In the genomic region with DNA sequence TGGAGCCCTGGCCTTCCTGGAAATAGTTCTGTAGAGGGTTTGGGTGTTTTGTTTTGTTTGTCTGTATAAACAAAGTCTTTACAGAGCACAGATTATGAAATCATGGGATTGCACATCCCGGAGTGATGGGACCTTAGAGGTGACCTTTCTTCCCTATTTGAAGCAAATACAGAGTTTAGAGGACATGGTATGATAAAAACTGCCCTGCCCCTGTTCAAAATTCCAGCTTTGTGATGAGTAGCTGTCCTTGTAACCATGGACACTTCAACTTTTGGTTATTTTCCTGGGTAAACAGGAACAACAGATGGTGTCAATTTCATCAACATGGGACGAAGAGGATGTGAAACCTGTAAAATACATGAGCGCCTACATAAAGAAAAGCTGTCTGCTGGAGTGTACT, we compare ENCODE assay signal across 12 mouse cellular contexts. TPM values are rescaled to one million over a fixed set of nuclear protein-coding genes. Genes with fewer than 3 reads are reported as not detected.
DNase-seq lines count a peak whose midpoint lies in the region; ATAC-seq and TF ChIP-seq lines count a peak whose summit lies in the region.
"Had no signal": no experiment of that assay in that cellular context is flagged by ENCODE, and none has a peak within 500 bp of the region (broad histone marks: within the 10 kb centered on the region; RNA-seq: fewer than 3 reads in every experiment).

No protein-coding gene starts in this region.

- H3K9me3 ChIP-seq in kidney, embryonic 15.5 days (replicated peaks): no peaks in the 10 kb centered on the region
- H3K9me3 ChIP-seq in limb, embryonic 14.5 days (ENCODE audit: control insufficient read depth, low read length): no peaks in the 10 kb centered on the region

- ATAC-seq in kidney, embryonic 15.5 days (replicated peaks; ENCODE audit: low FRiP score): no peak
- ATAC-seq in limb, embryonic 14.5 days (ENCODE audit: low FRiP score, low read depth): no peak
- ATAC-seq: hindbrain, postnatal 0 days had no signal

- no peak overlapping the region for H3ac ChIP-seq in myocyte (ENCODE audit: control insufficient read depth, insufficient read length)

- H3K4me1 ChIP-seq in kidney, embryonic 15.5 days: peaks cover 38% of the 10 kb centered on the region
- H3K4me1 ChIP-seq in brown adipose tissue, adult 24 weeks (ENCODE audit: control insufficient read depth, insufficient read depth, insufficient read length, low read length): peaks cover 15% of the 10 kb centered on the region
- H3K4me1 ChIP-seq in limb, embryonic 14.5 days (ENCODE audit: control insufficient read depth, insufficient read depth, low read length): peaks cover 17% of the 10 kb centered on the region

- DNase-seq in kidney, postnatal 25 days: no peak
- no peak for DNase-seq in limb, embryonic 14.5 days (ENCODE audit: low spot score)
- DNase-seq in spleen, postnatal 10 days (ENCODE audit: low spot score in 2 of 2): no peak
- DNase-seq in testis, postnatal 14 days (ENCODE audit: low spot score): no peak
- DNase-seq in thymus, postnatal 36 days: no peak
- DNase-seq: adrenal gland, adult 8-10 months; cerebellum, postnatal 14 days; right cerebral cortex, postnatal 25 days had no signal

- no peak overlapping the region for H3K4me3 ChIP-seq in kidney, embryonic 15.5 days (replicated peaks)
- no peak overlapping the region for H3K4me3 ChIP-seq in brown adipose tissue, adult 24 weeks (ENCODE audit: insufficient read depth, low read depth, low read length)
- H3K4me3 ChIP-seq in limb, embryonic 14.5 days (replicated peaks; ENCODE audit: low read length): no peak overlapping the region
- H3K4me3 ChIP-seq in myocyte: no peak overlapping the region

- WGBS in kidney, embryonic 15.5 days: 77% methylated on average over 3 of the region's 3 CpGs
- 86% methylated on average over 3 of the region's 3 CpGs for WGBS in limb, embryonic 14.5 days

- H3K27ac ChIP-seq in kidney, embryonic 15.5 days: no peak overlapping the region
- H3K27ac ChIP-seq in brown adipose tissue, adult 24 weeks (replicated peaks; ENCODE audit: low read depth, low read length): peak overlapping the region; percentile 81
- no peak overlapping the region for H3K27ac ChIP-seq in limb, embryonic 14.5 days (replicated peaks; ENCODE audit: low read depth, low read length)

- H3K4me2 ChIP-seq in kidney, embryonic 15.5 days: peak overlapping the region; percentile 75; the same call in 1 of the 2 replicates
- 0 out of 2 replicates have a peak overlapping the region, but pooled peaks have one; percentile 71 for H3K4me2 ChIP-seq in limb, embryonic 14.5 days (replicated peaks; ENCODE audit: low read depth, low read length, severe bottlenecking)
- peak overlapping the region; percentile 72 for H3K4me2 ChIP-seq in myocyte (ENCODE audit: low read depth)

- no peak for TF ChIP-seq POLR2A in limb, embryonic 14.5 days (IDR thresholded peaks at IDR 0.05; ENCODE audit: borderline replicate concordance, extremely low read depth, insufficient read depth, insufficient read length)
- TF ChIP-seq POLR2A in myocyte (IDR thresholded peaks at IDR 0.05; ENCODE audit: insufficient read length, low read depth): no peak

- H3K36me3 ChIP-seq in kidney, embryonic 15.5 days: no peaks in the 10 kb centered on the region
- H3K36me3 ChIP-seq in limb, embryonic 14.5 days (ENCODE audit: control insufficient read depth, insufficient read depth, low read length): 0 out of 2 replicates have a peak, but pooled peaks cover 2% of the 10 kb centered on the region
- no peaks in the 10 kb centered on the region for H3K36me3 ChIP-seq in myocyte (ENCODE audit: control insufficient read depth, insufficient read depth)

- H3K27me3 ChIP-seq in kidney, embryonic 15.5 days: no peaks in the 10 kb centered on the region
- H3K27me3 ChIP-seq in limb, embryonic 14.5 days (ENCODE audit: control insufficient read depth, insufficient read depth, low read length): no peaks in the 10 kb centered on the region
- no peaks in the 10 kb centered on the region for H3K27me3 ChIP-seq in myocyte (ENCODE audit: control insufficient read depth, insufficient read depth, insufficient read length)

- H3K79me2 ChIP-seq in myocyte (ENCODE audit: control insufficient read depth, insufficient read depth): peaks cover 31% of the 10 kb centered on the region

- H3K9ac ChIP-seq in kidney, embryonic 15.5 days: no peak overlapping the region
- no peak overlapping the region for H3K9ac ChIP-seq in limb, embryonic 14.5 days (ENCODE audit: low read depth, low read length, severe bottlenecking)

TF ChIP-seq in myocyte, 11 proteins besides CTCF, POLR2A, EP300 and RAD21:
- TF ChIP-seq TCF3 (IDR thresholded peaks at IDR 0.05; ENCODE audit: insufficient read length, low read depth) (no peak), SRF (IDR thresholded peaks at IDR 0.05; ENCODE audit: control insufficient read depth, insufficient read length, low read depth) (no peak), USF1 (IDR thresholded peaks at IDR 0.05; ENCODE audit: low read depth) (no peak), MYOD1 (IDR thresholded peaks at IDR 0.05; ENCODE audit: control insufficient read depth in 1 of 3, insufficient read length in 2 of 3, low read depth in 2 of 3) (no peak), POLR2AphosphoS2 (IDR thresholded peaks at IDR 0.05; ENCODE audit: insufficient read length, low read depth) (no peak), TCF12 (IDR thresholded peaks at IDR 0.05; ENCODE audit: insufficient read depth, poor library complexity, severe bottlenecking) (no peak), MAX (IDR thresholded peaks at IDR 0.05; ENCODE audit: low read depth) (no peak), CEBPB (IDR thresholded peaks at IDR 0.05; ENCODE audit: insufficient read depth, poor library complexity, severe bottlenecking) (no peak), MYOG (IDR thresholded peaks at IDR 0.05; ENCODE audit: control insufficient read depth in 1 of 3, insufficient read depth in 1 of 3, insufficient read length in 2 of 3, low read depth in 2 of 3) (no peak), REST (IDR thresholded peaks at IDR 0.05; ENCODE audit: insufficient read depth, insufficient read length) (no peak), E2F4 (IDR thresholded peaks at IDR 0.05; ENCODE audit: insufficient read depth) (no peak)

RNA-seq across cellular contexts. Expression of a gene that starts 1.9 kb away (rescaled TPM):
- 33.5 and 38.0 TPM in 2 replicates for polyA plus RNA-seq in kidney, embryonic 15.5 days (2015; fragmentation: Nextera tagmentation; extraction: Ambion mirVana)
- 33.3 and 37.9 TPM in 2 replicates for polyA plus RNA-seq in brown adipose tissue, adult 24 weeks (2012; ENCODE audit: insufficient read depth, insufficient read length, missing spikeins)
- 65.3 and 71.3 TPM in 2 replicates for polyA plus RNA-seq in limb, embryonic 14.5 days (2012; rRNA removed)
- polyA plus RNA-seq in limb, embryonic 14.5 days (2014; fragmentation: Nextera tagmentation; extraction: Ambion mirVana): 83.7 and 102 TPM in 2 replicates
- 56.4 TPM for polyA plus RNA-seq in myocyte (2012; fragmentation: generic; extraction: Trizol)

RNA-seq across cellular contexts. Expression of a gene that starts 18.8 kb away (rescaled TPM):
- polyA plus RNA-seq in kidney, embryonic 15.5 days (2015; fragmentation: Nextera tagmentation; extraction: Ambion mirVana): 48.9 and 52.5 TPM in 2 replicates
- polyA plus RNA-seq in brown adipose tissue, adult 24 weeks (2012; ENCODE audit: insufficient read depth, insufficient read length, missing spikeins): 154 and 173 TPM in 2 replicates
- polyA plus RNA-seq in limb, embryonic 14.5 days (2012; rRNA removed): 88.7 and 90.0 TPM in 2 replicates
- polyA plus RNA-seq in limb, embryonic 14.5 days (2014; fragmentation: Nextera tagmentation; extraction: Ambion mirVana): 34.8 and 37.5 TPM in 2 replicates
- polyA plus RNA-seq in myocyte (2012; fragmentation: generic; extraction: Trizol): 83.4 TPM

RNA-seq across cellular contexts. Expression of a gene that starts 58.2 kb away (rescaled TPM):
- 1,386 and 1,404 TPM in 2 replicates for polyA plus RNA-seq in kidney, embryonic 15.5 days (2015; fragmentation: Nextera tagmentation; extraction: Ambion mirVana)
- polyA plus RNA-seq in brown adipose tissue, adult 24 weeks (2012; ENCODE audit: insufficient read depth, insufficient read length, missing spikeins): 615 and 813 TPM in 2 replicates
- 2,823 and 3,226 TPM in 2 replicates for polyA plus RNA-seq in limb, embryonic 14.5 days (2012; rRNA removed)
- polyA plus RNA-seq in limb, embryonic 14.5 days (2014; fragmentation: Nextera tagmentation; extraction: Ambion mirVana): 1,836 and 1,953 TPM in 2 replicates
- 3,059 TPM for polyA plus RNA-seq in myocyte (2012; fragmentation: generic; extraction: Trizol)
